Mouse (Mus musculus): ENCODE measurements around the gene Icosl. TPM values are rescaled to one million over a fixed set of nuclear protein-coding genes. Genes with fewer than 3 reads are reported as not detected.

The Icosl gene
- polyA plus RNA-seq, 1 experiment = 9.7 TPM

- TF ChIP-seq CTCF (IDR thresholded peaks at IDR 0.05; ENCODE audit: extremely low read depth, insufficient read length, insufficient replicate concordance, low read depth, low read length) (no peak), POLR2A (IDR thresholded peaks at IDR 0.05; ENCODE audit: low read depth, low read length) (no peak)
Measured at GRCm38 (mm10) chr10:78041647-78042046, 27.5 kb upstream of the Icosl start, which contains the start of gene Dnmt3l. TSS of gene Dnmt3l (plus strand) at chr10:78041947.

GRCm38 (mm10) chr10:78042096-78042495 is 27.0 kb upstream of the Icosl start:
- no peaks in the 10 kb centered on the region for H3K27me3 ChIP-seq (ENCODE audit: control insufficient read depth, insufficient read depth, low read length)
- 78% methylated on average over 7 of the region's 7 CpGs for WGBS
- H3K4me3 ChIP-seq (ENCODE audit: low read depth, low read length) = no peak overlapping the region
- H3K27ac ChIP-seq (ENCODE audit: insufficient read depth, low read depth, low read length) = no peak overlapping the region
- H3K4me1 ChIP-seq (ENCODE audit: control insufficient read depth, insufficient read depth, insufficient read length, low read length) = peaks cover 3% of the 10 kb centered on the region
- no peaks in the 10 kb centered on the region for H3K36me3 ChIP-seq (ENCODE audit: control insufficient read depth, insufficient read depth, low read length)
- TF ChIP-seq CTCF (IDR thresholded peaks at IDR 0.05; ENCODE audit: extremely low read depth, insufficient read length, insufficient replicate concordance, low read depth, low read length) (no peak), POLR2A (IDR thresholded peaks at IDR 0.05; ENCODE audit: low read depth, low read length) (no peak)

More at GRCm38 (mm10) chr10:78041647-78042046, 27.5 kb upstream of the Icosl start, which contains the start of gene Dnmt3l:
- Histone ChIP-seq H3K27ac (ENCODE audit: insufficient read depth, low read depth, low read length) (no peak within 1 kb of the TSS), H3K36me3 (ENCODE audit: control insufficient read depth, insufficient read depth, low read length) (no peaks in the 10 kb centered on the region), H3K4me3 (ENCODE audit: low read depth, low read length) (no peak within 1 kb of the TSS), H3K4me1 (ENCODE audit: control insufficient read depth, insufficient read depth, insufficient read length, low read length) (peaks cover 3% of the 10 kb centered on the region), H3K27me3 (ENCODE audit: control insufficient read depth, insufficient read depth, low read length) (no peaks in the 10 kb centered on the region)
- WGBS = 88% methylated on average over 5 of the region's 5 CpGs

- no peaks in the 10 kb centered on the region for H3K27me3 ChIP-seq (ENCODE audit: control insufficient read depth, insufficient read depth, low read length)
- peak overlapping the region; percentile 30 for H3K4me3 ChIP-seq (ENCODE audit: low read depth, low read length)
- WGBS = 66% methylated on average over 14 of the region's 14 CpGs
- H3K27ac ChIP-seq (ENCODE audit: insufficient read depth, low read depth, low read length) = no peak overlapping the region
- H3K36me3 ChIP-seq (ENCODE audit: control insufficient read depth, insufficient read depth, low read length) = no peaks in the 10 kb centered on the region
- H3K4me1 ChIP-seq (ENCODE audit: control insufficient read depth, insufficient read depth, insufficient read length, low read length) = peaks cover 3% of the 10 kb centered on the region
- TF ChIP-seq CTCF (IDR thresholded peaks at IDR 0.05; ENCODE audit: extremely low read depth, insufficient read length, insufficient replicate concordance, low read depth, low read length) = no peak
- TF ChIP-seq POLR2A (IDR thresholded peaks at IDR 0.05; ENCODE audit: low read depth, low read length) = no peak
Measured at GRCm38 (mm10) chr10:78042697-78043405, 26.3 kb upstream of the Icosl start.

- Histone ChIP-seq H3K27ac (ENCODE audit: insufficient read depth, low read depth, low read length) (no peak within 1 kb of the TSS), H3K4me1 (ENCODE audit: control insufficient read depth, insufficient read depth, insufficient read length, low read length) (peaks cover 3% of the 10 kb centered on the region), H3K27me3 (ENCODE audit: control insufficient read depth, insufficient read depth, low read length) (no peaks in the 10 kb centered on the region), H3K4me3 (ENCODE audit: low read depth, low read length) (peak within 1 kb of the TSS; percentile 30), H3K36me3 (ENCODE audit: control insufficient read depth, insufficient read depth, low read length) (no peaks in the 10 kb centered on the region)
- WGBS = 4% methylated on average over 27 of the region's 27 CpGs
- TF ChIP-seq POLR2A (IDR thresholded peaks at IDR 0.05; ENCODE audit: low read depth, low read length) (no peak), CTCF (IDR thresholded peaks at IDR 0.05; ENCODE audit: extremely low read depth, insufficient read length, insufficient replicate concordance, low read depth, low read length) (peak; percentile 83)
Measured at GRCm38 (mm10) chr10:78043406-78043836, 25.7 kb upstream of the Icosl start, which contains the start of gene Aire. TSS of gene Aire (minus strand) at chr10:78043610.

GRCm38 (mm10) chr10:78044531-78044930 is 24.6 kb upstream of the Icosl start:
- Histone ChIP-seq H3K27me3 (ENCODE audit: control insufficient read depth, insufficient read depth, low read length) (no peaks in the 10 kb centered on the region), H3K4me1 (ENCODE audit: control insufficient read depth, insufficient read depth, insufficient read length, low read length) (peaks cover 3% of the 10 kb centered on the region), H3K36me3 (ENCODE audit: control insufficient read depth, insufficient read depth, low read length) (no peaks in the 10 kb centered on the region), H3K27ac (ENCODE audit: insufficient read depth, low read depth, low read length) (no peak overlapping the region), H3K4me3 (ENCODE audit: low read depth, low read length) (no peak overlapping the region)
- TF ChIP-seq CTCF (IDR thresholded peaks at IDR 0.05; ENCODE audit: extremely low read depth, insufficient read length, insufficient replicate concordance, low read depth, low read length) (no peak), POLR2A (IDR thresholded peaks at IDR 0.05; ENCODE audit: low read depth, low read length) (no peak)
- 72% methylated on average over 1 of the region's 1 CpGs for WGBS

- H3K27ac ChIP-seq (ENCODE audit: insufficient read depth, low read depth, low read length) = no peak overlapping the region
- H3K4me1 ChIP-seq (ENCODE audit: control insufficient read depth, insufficient read depth, insufficient read length, low read length) = peaks cover 3% of the 10 kb centered on the region
- TF ChIP-seq POLR2A (IDR thresholded peaks at IDR 0.05; ENCODE audit: low read depth, low read length) = no peak
- TF ChIP-seq CTCF (IDR thresholded peaks at IDR 0.05; ENCODE audit: extremely low read depth, insufficient read length, insufficient replicate concordance, low read depth, low read length) = no peak
Measured at GRCm38 (mm10) chr10:78046388-78046787, 22.7 kb upstream of the Icosl start.

GRCm38 (mm10) chr10:78048061-78048730 is 20.9 kb upstream of the Icosl start:
- Histone ChIP-seq H3K4me1 (ENCODE audit: control insufficient read depth, insufficient read depth, insufficient read length, low read length) (peaks cover 1% of the 10 kb centered on the region), H3K27me3 (ENCODE audit: control insufficient read depth, insufficient read depth, low read length) (no peaks in the 10 kb centered on the region), H3K36me3 (ENCODE audit: control insufficient read depth, insufficient read depth, low read length) (no peaks in the 10 kb centered on the region), H3K27ac (ENCODE audit: insufficient read depth, low read depth, low read length) (no peak overlapping the region), H3K4me3 (ENCODE audit: low read depth, low read length) (no peak overlapping the region)
- TF ChIP-seq POLR2A (IDR thresholded peaks at IDR 0.05; ENCODE audit: low read depth, low read length) (no peak), CTCF (IDR thresholded peaks at IDR 0.05; ENCODE audit: extremely low read depth, insufficient read length, insufficient replicate concordance, low read depth, low read length) (no peak)
- 68% methylated on average over 10 of the region's 10 CpGs for WGBS

More at GRCm38 (mm10) chr10:78046388-78046787, 22.7 kb upstream of the Icosl start:
- H3K36me3 ChIP-seq (ENCODE audit: control insufficient read depth, insufficient read depth, low read length) = no peaks in the 10 kb centered on the region
- H3K27me3 ChIP-seq (ENCODE audit: control insufficient read depth, insufficient read depth, low read length) = no peaks in the 10 kb centered on the region
- 87% methylated on average over 4 of the region's 4 CpGs for WGBS
- H3K4me3 ChIP-seq (ENCODE audit: low read depth, low read length) = no peak overlapping the region

Measured in small intestine, adult 2 months (tissue).